Mouse (Mus musculus): Measurements from ENCODE around the gene Pwwp2b. TPM values are rescaled to one million over a fixed set of nuclear protein-coding genes. Genes with fewer than 3 reads are reported as not detected.
A peak's percentile ranks its signal among the peaks of the same experiment; 100 is the strongest.

The Pwwp2b gene
- total and polyA plus RNA-seq, 3 experiments, result 1.9 to 4.3 TPM; not detected in 1

DNA sequence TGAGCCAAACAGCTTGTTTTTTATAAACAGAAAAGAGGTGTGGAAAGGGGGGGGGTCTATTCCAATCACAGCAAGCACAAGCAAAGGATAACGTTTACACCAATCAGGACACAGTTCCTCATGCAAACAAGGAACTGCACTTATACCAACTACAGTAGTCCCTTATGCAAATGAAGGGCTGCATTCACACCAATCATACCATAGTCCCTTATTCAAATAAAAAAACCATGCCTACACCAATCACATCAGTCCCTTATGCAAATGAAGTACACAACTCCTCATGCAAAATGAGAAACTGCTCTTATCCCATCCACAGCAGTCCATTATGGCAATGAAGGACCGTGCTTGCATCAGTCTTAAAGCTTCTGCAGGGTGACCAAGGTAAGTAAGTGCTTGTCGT is 66.4 kb downstream of the Pwwp2b start:
- TF ChIP-seq ZC3H11A (IDR thresholded peaks at IDR 0.05; ENCODE audit: low read depth, low read length) (no peak), RCOR1 (IDR thresholded peaks at IDR 0.05; ENCODE audit: low read depth, low read length) (no peak; the same call in 1 of the 2 replicates), TBP (IDR thresholded peaks at IDR 0.05; ENCODE audit: low read depth, low read length) (0 out of 2 replicates have a peak, but pooled peaks have one; percentile 24)
- Histone ChIP-seq H3K79me2 (ENCODE audit: control insufficient read depth, insufficient read depth, low read length, poor library complexity) (no peaks in the 10 kb centered on the region), H3K4me1 (ENCODE audit: control insufficient read depth in 1 of 2, insufficient read depth in 2 of 2, low read length in 2 of 2) (no peaks in the 10 kb centered on the region; a peak in 1 of 4 replicates), H3K9me3 (replicated peaks; ENCODE audit: insufficient read depth, low read length) (no peaks in the 10 kb centered on the region), H3K27ac (ENCODE audit: control insufficient read depth, low read depth, low read length) (no peak overlapping the region), H3K4me3 (ENCODE audit: control insufficient read depth in 1 of 2, insufficient read depth in 1 of 2, low read depth in 2 of 2, low read length in 2 of 2) (peak overlapping the region; percentile 23 to 35; a peak in 2 of 4 replicates), H3K36me3 (ENCODE audit: control insufficient read depth in 1 of 2, insufficient read depth in 2 of 2, low read length in 2 of 2) (no peaks in the 10 kb centered on the region), H3K27me3 (ENCODE audit: control insufficient read depth in 1 of 2, insufficient read depth in 2 of 2, low read length in 2 of 2) (peaks cover 0 to 2% of the 10 kb centered on the region in 2 experiments; a peak in 2 of 4 replicates), H3K9ac (ENCODE audit: control insufficient read depth, low read depth, low read length, poor library complexity, severe bottlenecking) (peak overlapping the region; percentile 17; the same call in 1 of the 2 replicates)
- DNase-seq (ENCODE audit: low read depth, low spot score), result peak; percentile 80

DNA sequence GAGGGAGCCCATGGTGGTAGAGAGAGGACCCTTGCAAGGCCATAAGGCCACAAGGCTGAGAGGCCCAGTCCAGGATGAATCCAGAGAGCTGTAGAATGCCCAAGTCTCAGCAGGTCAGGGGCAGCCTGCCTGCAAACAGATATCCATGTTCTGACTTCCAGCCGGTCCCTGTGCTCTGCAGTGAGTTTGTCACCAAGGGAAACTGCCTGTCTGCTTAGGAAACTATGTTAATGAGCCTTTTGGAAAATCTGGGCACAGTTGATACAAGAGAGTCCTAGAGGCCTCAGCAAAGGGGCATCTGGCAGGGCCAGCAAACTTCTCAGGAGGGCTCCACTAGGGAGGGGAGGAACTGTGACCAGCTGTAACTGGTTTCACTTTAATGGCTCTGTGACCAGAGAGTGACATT is 70.7 kb downstream of the Pwwp2b start:
- DNase-seq (ENCODE audit: low read depth, low spot score), result no peak

More for the DNA sequence above, 70.7 kb downstream of the Pwwp2b start:
- H3K27ac ChIP-seq (ENCODE audit: control insufficient read depth, low read depth, low read length), result no peak overlapping the region
- H3K27me3 ChIP-seq (ENCODE audit: control insufficient read depth in 1 of 2, insufficient read depth in 2 of 2, low read length in 2 of 2), result no peaks in the 10 kb centered on the region; a peak in 1 of 4 replicates
- no peak for TF ChIP-seq SMC3 (IDR thresholded peaks at IDR 0.05; ENCODE audit: low read depth, low read length)
- no peak for TF ChIP-seq ZNF384 (IDR thresholded peaks at IDR 0.05; ENCODE audit: low read depth, low read length)
- no peak for TF ChIP-seq SIN3A (IDR thresholded peaks at IDR 0.05; ENCODE audit: low read length)
- H3K9me3 ChIP-seq (replicated peaks; ENCODE audit: insufficient read depth, low read length), result no peaks in the 10 kb centered on the region
- H3K9ac ChIP-seq (ENCODE audit: control insufficient read depth, low read depth, low read length, poor library complexity, severe bottlenecking), result no peak overlapping the region
- H3K79me2 ChIP-seq (ENCODE audit: control insufficient read depth, insufficient read depth, low read length, poor library complexity), result no peaks in the 10 kb centered on the region
- no peaks in the 10 kb centered on the region for H3K36me3 ChIP-seq (ENCODE audit: control insufficient read depth in 1 of 2, insufficient read depth in 2 of 2, low read length in 2 of 2)
- no peaks in the 10 kb centered on the region; a peak in 1 of 4 replicates for H3K4me1 ChIP-seq (ENCODE audit: control insufficient read depth in 1 of 2, insufficient read depth in 2 of 2, low read length in 2 of 2)
- H3K4me3 ChIP-seq (ENCODE audit: control insufficient read depth in 1 of 2, insufficient read depth in 1 of 2, low read depth in 2 of 2, low read length in 2 of 2), result no peak overlapping the region

Other genes with a start within 250 kb of the Pwwp2b start
- not detected in 2 replicates for gene Dpysl4, start 162.5 kb upstream of the Pwwp2b start, total RNA-seq (2012; rRNA removed)
- gene Dpysl4, start 162.5 kb upstream of the Pwwp2b start, polyA plus RNA-seq (2012; ENCODE audit: insufficient read depth in 1 of 2, insufficient read length in 2 of 2, low read depth in 1 of 2, low replicate concordance in 2 of 2, missing spikeins in 1 of 2), result not detected
- gene Lrrc27, start 35.5 kb upstream of the Pwwp2b start, total RNA-seq (2012; rRNA removed), result 0.54 and 1.0 TPM in 2 replicates
- gene Lrrc27, start 35.5 kb upstream of the Pwwp2b start, polyA plus RNA-seq (2012; ENCODE audit: insufficient read depth in 1 of 2, insufficient read length in 2 of 2, low read depth in 1 of 2, low replicate concordance in 2 of 2, missing spikeins in 1 of 2), result 1 to 10 TPM in 1 of 2 experiments, not detected in 1; 1.3 TPM
- 0.07 TPM in 1 of 2 replicates, not detected in the other for gene Stk32c, start 35.2 kb upstream of the Pwwp2b start, total RNA-seq (2012; rRNA removed)
- gene Stk32c, start 35.2 kb upstream of the Pwwp2b start, polyA plus RNA-seq (2012; ENCODE audit: insufficient read depth in 1 of 2, insufficient read length in 2 of 2, low read depth in 1 of 2, low replicate concordance in 2 of 2, missing spikeins in 1 of 2), result under 1 TPM in 1 of 2 experiments, not detected in 1; 0.21 TPM
- gene Inpp5a, start 140.6 kb downstream of the Pwwp2b start, total RNA-seq (2012; rRNA removed), result 4.8 and 5.7 TPM in 2 replicates
- gene Inpp5a, start 140.6 kb downstream of the Pwwp2b start, polyA plus RNA-seq (2012; ENCODE audit: insufficient read depth in 1 of 2, insufficient read length in 2 of 2, low read depth in 1 of 2, low replicate concordance in 2 of 2, missing spikeins in 1 of 2), result 10 to 100 TPM in 1 of 2 experiments, not detected in 1; 14.4 TPM

Data from MEL (cell line).